Mouse (Mus musculus): Measurements from ENCODE around the gene Sox18. TPM values are rescaled to one million over a fixed set of nuclear protein-coding genes. Genes with fewer than 3 reads are reported as not detected.

Sox18 gene
- polyA plus RNA-seq, 1 experiment, result 53.9 TPM

DNA sequence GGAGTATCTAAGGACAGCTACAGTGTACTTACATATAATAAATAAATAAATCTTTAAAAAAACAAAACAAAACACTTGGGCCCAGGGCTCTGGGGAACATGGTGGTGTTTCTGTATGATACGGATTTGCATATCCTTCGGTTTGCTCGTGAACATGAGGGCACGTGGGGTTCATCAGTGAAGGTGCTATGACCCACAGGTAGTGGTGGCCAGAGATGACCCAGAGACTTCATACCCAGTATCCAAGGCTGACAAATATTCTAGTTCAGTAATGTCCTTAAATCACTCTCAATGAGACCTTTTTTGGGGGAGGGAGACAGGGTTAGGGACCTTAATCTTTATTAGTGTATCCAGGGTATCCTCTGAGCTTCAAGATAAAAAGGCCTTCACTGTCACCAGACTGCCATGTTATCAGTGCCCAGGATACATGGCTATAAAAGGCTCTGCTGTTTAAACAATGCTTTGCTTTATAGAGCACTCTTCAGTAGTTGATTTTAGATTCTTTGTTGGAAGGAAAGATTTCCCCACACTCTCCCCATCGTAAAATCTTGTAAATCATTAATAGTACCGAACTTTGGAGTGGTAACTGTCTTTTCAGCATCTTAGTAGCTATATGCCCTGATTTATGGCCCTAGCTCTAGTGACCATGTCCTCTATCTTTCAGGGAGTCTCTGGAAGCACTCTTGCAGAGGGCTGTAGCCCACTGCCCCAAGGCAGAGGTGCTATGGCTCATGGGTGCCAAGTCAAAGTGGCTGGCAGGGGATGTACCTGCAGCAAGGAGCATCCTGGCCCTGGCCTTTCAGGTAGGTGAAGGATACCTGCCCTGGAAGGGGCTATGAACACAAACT lies 24.6 kb downstream of the Sox18 start:
- no peak for DNase-seq (ENCODE audit: low read depth)

DNA sequence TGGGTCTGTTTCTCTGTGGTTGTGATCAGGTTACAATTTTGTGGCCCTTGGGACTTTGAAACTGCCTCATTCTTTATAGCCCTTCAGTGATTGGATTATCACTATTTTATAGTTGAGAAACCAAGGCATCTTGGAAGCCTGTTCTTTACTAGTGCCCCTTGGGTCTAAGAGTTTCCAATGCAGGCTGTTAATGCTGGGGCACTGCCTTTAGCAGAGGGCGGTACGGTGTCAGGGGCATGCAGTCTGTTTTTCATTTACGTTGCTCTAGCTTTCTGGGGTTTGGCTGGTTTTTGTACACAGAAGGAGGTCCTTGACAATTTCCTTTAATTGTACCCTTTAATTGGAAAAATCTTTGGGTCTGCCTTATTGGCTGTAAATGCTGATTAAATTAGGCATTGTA lies 25.8 kb downstream of the Sox18 start:
- no peak for DNase-seq (ENCODE audit: low read depth)

DNA sequence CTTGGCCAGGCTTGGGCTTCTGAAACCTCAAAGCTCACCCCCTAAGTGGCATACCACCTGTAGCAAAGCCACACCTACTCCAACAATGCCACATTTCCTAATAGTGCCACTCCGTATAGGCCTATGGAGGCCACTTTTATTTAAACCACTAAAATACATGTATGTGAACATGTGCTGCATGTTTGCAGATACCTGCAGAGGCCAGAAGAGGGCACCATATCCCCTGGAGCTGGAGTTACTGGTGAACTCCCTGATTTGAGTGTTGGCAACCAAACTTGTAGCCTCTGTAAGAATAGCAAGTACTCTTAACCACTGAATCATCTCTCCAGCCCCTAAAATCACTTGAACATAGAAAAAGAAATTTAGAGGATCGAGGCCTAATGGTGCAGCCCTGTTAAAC lies 27.1 kb downstream of the Sox18 start:
- no peak for DNase-seq (ENCODE audit: low read depth)

DNA sequence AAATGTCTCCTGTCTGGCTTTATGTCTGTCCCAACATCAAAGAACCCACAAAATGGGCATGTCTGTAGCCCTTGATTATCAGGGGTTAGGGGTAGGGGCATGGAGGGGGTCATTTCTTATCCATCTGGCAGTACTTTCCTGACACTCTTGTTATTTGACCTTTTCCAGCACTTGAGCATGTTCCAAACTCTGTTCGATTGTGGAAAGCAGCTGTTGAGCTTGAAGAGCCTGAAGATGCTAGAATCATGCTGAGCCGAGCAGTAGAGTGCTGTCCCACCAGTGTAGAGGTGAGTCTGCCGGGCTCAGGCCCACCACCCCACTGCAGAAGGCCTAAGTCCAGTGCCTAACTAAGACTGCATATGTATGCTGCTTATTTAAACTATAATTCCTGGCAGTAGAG lies 35.6 kb downstream of the Sox18 start:
- no peak for DNase-seq (ENCODE audit: low read depth)

GRCm38 (mm10) chr2:181632624-181633023 lies 38.8 kb downstream of the Sox18 start:
- no peak for DNase-seq (ENCODE audit: low read depth)

DNA sequence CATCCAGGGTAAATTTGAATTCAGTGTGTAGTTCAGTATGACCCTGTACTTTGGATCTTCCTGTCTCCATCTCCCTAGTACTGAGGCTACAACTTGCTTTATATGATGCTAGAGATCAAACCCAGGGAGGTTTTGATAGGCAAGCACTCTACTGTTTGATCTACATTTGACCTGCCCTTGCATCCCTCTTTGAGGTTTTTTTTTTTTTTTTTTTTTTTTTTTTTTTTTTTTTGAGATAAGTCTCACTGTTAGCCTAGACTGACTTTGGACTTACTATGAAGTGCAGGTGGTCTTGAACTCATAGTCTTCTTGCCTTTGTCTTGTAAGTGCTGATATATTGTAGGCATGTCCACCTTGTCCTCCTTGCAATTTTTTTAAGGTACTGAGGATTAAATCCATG lies 43.0 kb downstream of the Sox18 start:
- DNase-seq (ENCODE audit: low read depth), result no peak

GRCm38 (mm10) chr2:181623401-181623800 lies 48.0 kb downstream of the Sox18 start:
- no peak for DNase-seq (ENCODE audit: low read depth)

Other genes starting within 250 kb of the Sox18 start
- gene Zbtb46, start 212.2 kb downstream of the Sox18 start, polyA plus RNA-seq (2012; rRNA removed), result 9.3 and 9.9 TPM in 2 replicates
- gene Abhd16b, start 178.4 kb downstream of the Sox18 start, polyA plus RNA-seq (2012; rRNA removed), result 0.67 and 0.73 TPM in 2 replicates
- 49.7 and 55.1 TPM in 2 replicates for gene Tpd52l2, start 174.5 kb downstream of the Sox18 start, polyA plus RNA-seq (2012; rRNA removed)
- gene Dnajc5, start 151.2 kb downstream of the Sox18 start, polyA plus RNA-seq (2012; rRNA removed), result 74.5 and 95.2 TPM in 2 replicates
- gene Uckl1, start 86.7 kb downstream of the Sox18 start, polyA plus RNA-seq (2012; rRNA removed), result 132 and 164 TPM in 2 replicates
- 28.2 and 34.0 TPM in 2 replicates for gene Prpf6, start 79.8 kb downstream of the Sox18 start, polyA plus RNA-seq (2012; rRNA removed)
- gene Zfp512b, start 78.8 kb downstream of the Sox18 start, polyA plus RNA-seq (2012; rRNA removed), result 63.5 and 63.7 TPM in 2 replicates
- 54.5 and 62.2 TPM in 2 replicates for gene Samd10, start 72.4 kb downstream of the Sox18 start, polyA plus RNA-seq (2012; rRNA removed)
- gene Gm29797, start 14.6 kb downstream of the Sox18 start, polyA plus RNA-seq (2012; rRNA removed), result not detected in 2 replicates
- 16.8 and 20.6 TPM in 2 replicates for gene Tcea2, start 8.7 kb upstream of the Sox18 start, polyA plus RNA-seq (2012; rRNA removed)
- gene Rgs19, start 22.3 kb upstream of the Sox18 start, polyA plus RNA-seq (2012; rRNA removed), result 47.1 and 76.5 TPM in 2 replicates
- 0.39 and 1.7 TPM in 2 replicates for gene Lkaaear1, start 26.8 kb upstream of the Sox18 start, polyA plus RNA-seq (2012; rRNA removed)
- gene Oprl1, start 43.4 kb upstream of the Sox18 start, polyA plus RNA-seq (2012; rRNA removed), result 0.20 TPM in 2 replicates
- not detected in 2 replicates for gene Myt1, start 91.7 kb upstream of the Sox18 start, polyA plus RNA-seq (2012; rRNA removed)
- gene Pcmtd2, start 166.2 kb upstream of the Sox18 start, polyA plus RNA-seq (2012; rRNA removed), result 26.8 and 36.1 TPM in 2 replicates
- 8.5 and 9.5 TPM in 2 replicates for gene Polr3k, start 192.7 kb upstream of the Sox18 start, polyA plus RNA-seq (2012; rRNA removed)

Data from gonadal fat pad, adult 2 months (tissue).